Mouse (Mus musculus) kidney, postnatal 10 days (tissue): Measurements from ENCODE around the gene Pnliprp2.

Experiments
- DNase-seq: peaks from one replicate; pipeline ENCODE4 v3.0.0; 2021; ENCODE audit warnings: mixed read lengths

The Pnliprp2 gene

GRCm38 (mm10) chr19:58759423-58759822 is at the start of gene Pnliprp2:
TSS of gene Pnliprp2 (plus strand) at chr19:58759719.
- peak; percentile 79 for DNase-seq

- no peak for DNase-seq
Measured at GRCm38 (mm10) chr19:58717925-58718324, 41.6 kb upstream of the Pnliprp2 start.

GRCm38 (mm10) chr19:58720439-58720838 is 39.1 kb upstream of the Pnliprp2 start:
- DNase-seq, result no peak

GRCm38 (mm10) chr19:58726551-58726950 is 33.0 kb upstream of the Pnliprp2 start:
- DNase-seq, result no peak

- no peak for DNase-seq
Measured at GRCm38 (mm10) chr19:58727756-58728155, 31.8 kb upstream of the Pnliprp2 start.

GRCm38 (mm10) chr19:58728445-58729031 is 31.0 kb upstream of the Pnliprp2 start, which contains the start of gene Pnliprp1:
TSS of gene Pnliprp1 (plus strand) at chr19:58728887.
- no peak for DNase-seq

GRCm38 (mm10) chr19:58733216-58733615 is 26.3 kb upstream of the Pnliprp2 start:
- no peak for DNase-seq

- DNase-seq, result no peak
Measured at GRCm38 (mm10) chr19:58738111-58738510, 21.4 kb upstream of the Pnliprp2 start.

GRCm38 (mm10) chr19:58741036-58741435 is 18.5 kb upstream of the Pnliprp2 start:
- DNase-seq, result no peak

GRCm38 (mm10) chr19:58742711-58743110 is 16.8 kb upstream of the Pnliprp2 start:
- no peak for DNase-seq

GRCm38 (mm10) chr19:58743736-58744135 is 15.8 kb upstream of the Pnliprp2 start:
- no peak for DNase-seq

GRCm38 (mm10) chr19:58747498-58748000 is 12.0 kb upstream of the Pnliprp2 start:
- no peak for DNase-seq

- no peak for DNase-seq
Measured at GRCm38 (mm10) chr19:58750822-58751221, 8.7 kb upstream of the Pnliprp2 start.

- DNase-seq, result no peak
Measured at GRCm38 (mm10) chr19:58751504-58751903, 8.0 kb upstream of the Pnliprp2 start.

- no peak for DNase-seq
Measured at GRCm38 (mm10) chr19:58758871-58759270, 648 bp upstream of the Pnliprp2 start.

GRCm38 (mm10) chr19:58762316-58762715 is 2.8 kb downstream of the Pnliprp2 start:
- DNase-seq, result no peak

- peak; percentile 84 for DNase-seq
Measured at GRCm38 (mm10) chr19:58762848-58763541, 3.5 kb downstream of the Pnliprp2 start.

- no peak for DNase-seq
Measured at GRCm38 (mm10) chr19:58767329-58767728, 7.8 kb downstream of the Pnliprp2 start.

- DNase-seq, result no peak
Measured at GRCm38 (mm10) chr19:58776461-58776860, 16.9 kb downstream of the Pnliprp2 start.

GRCm38 (mm10) chr19:58781566-58781965 is 22.0 kb downstream of the Pnliprp2 start:
- DNase-seq, result no peak

- DNase-seq, result no peak
Measured at GRCm38 (mm10) chr19:58783938-58784337, 24.4 kb downstream of the Pnliprp2 start.

GRCm38 (mm10) chr19:58789194-58789593 is 29.7 kb downstream of the Pnliprp2 start:
- DNase-seq, result no peak

GRCm38 (mm10) chr19:58794284-58794683 is 34.8 kb downstream of the Pnliprp2 start, which contains the start of gene 1700019N19Rik:
TSS of gene 1700019N19Rik (minus strand) at chr19:58794461.
- no peak for DNase-seq

- no peak for DNase-seq
Measured at GRCm38 (mm10) chr19:58795114-58795669, 35.7 kb downstream of the Pnliprp2 start.
